Mouse (Mus musculus) yolk sac, embryonic 10.5 days (tissue): ENCODE data around the gene Lrrc38.

Experiments
- DNase-seq: peaks from one replicate; pipeline ENCODE4 v3.0.0-alpha.2; 2017; ENCODE audit warnings: low spot score

The Lrrc38 gene

GRCm38 (mm10) chr4:143350047-143351015, 774 bp downstream of the Lrrc38 start:
- DNase-seq, result no peak

GRCm38 (mm10) chr4:143352301-143352700, 2.7 kb downstream of the Lrrc38 start:
- DNase-seq, result no peak

GRCm38 (mm10) chr4:143361520-143361919, 12.0 kb downstream of the Lrrc38 start:
- DNase-seq, result no peak

GRCm38 (mm10) chr4:143366415-143367041, 17.0 kb downstream of the Lrrc38 start:
- DNase-seq, result no peak

GRCm38 (mm10) chr4:143379480-143379879, 29.9 kb downstream of the Lrrc38 start:
- no peak for DNase-seq

- peak; percentile 21 for DNase-seq
These were observed 30.6 kb downstream of the Lrrc38 start for GRCm38 (mm10) chr4:143379931-143380715.

GRCm38 (mm10) chr4:143380716-143381004, 31.1 kb downstream of the Lrrc38 start:
- no peak for DNase-seq

- no peak for DNase-seq
These were observed 32.6 kb downstream of the Lrrc38 start for GRCm38 (mm10) chr4:143382163-143382562.

- no peak for DNase-seq
These were observed 34.1 kb downstream of the Lrrc38 start for GRCm38 (mm10) chr4:143383646-143384045.

- DNase-seq, result peak; percentile 73
These were observed 39.6 kb downstream of the Lrrc38 start for GRCm38 (mm10) chr4:143388955-143389702.

- DNase-seq, result no peak
These were observed 44.6 kb downstream of the Lrrc38 start, which contains the start of gene Pramel1 for GRCm38 (mm10) chr4:143394181-143394580. TSS of gene Pramel1 (plus strand) at chr4:143394428.

- DNase-seq, result no peak
These were observed 62.1 kb downstream of the Lrrc38 start for GRCm38 (mm10) chr4:143411566-143412218.

GRCm38 (mm10) chr4:143412219-143413092, 62.9 kb downstream of the Lrrc38 start, which contains the start of gene Pramef8:
TSS of gene Pramef8 (plus strand) at chr4:143412426.
- peak; percentile 95 for DNase-seq

- DNase-seq, result no peak
These were observed 64.1 kb downstream of the Lrrc38 start for GRCm38 (mm10) chr4:143413621-143414020.

GRCm38 (mm10) chr4:143414121-143414520, 64.6 kb downstream of the Lrrc38 start:
- DNase-seq, result no peak
